Mouse (Mus musculus) kidney, postnatal 14 days (tissue): Measurements from ENCODE around the gene Stx2.

Experiments
- DNase-seq: peaks from one replicate; pipeline ENCODE4 v3.0.0; 2022; ENCODE audit warnings: mixed read lengths

Stx2 gene

DNA sequence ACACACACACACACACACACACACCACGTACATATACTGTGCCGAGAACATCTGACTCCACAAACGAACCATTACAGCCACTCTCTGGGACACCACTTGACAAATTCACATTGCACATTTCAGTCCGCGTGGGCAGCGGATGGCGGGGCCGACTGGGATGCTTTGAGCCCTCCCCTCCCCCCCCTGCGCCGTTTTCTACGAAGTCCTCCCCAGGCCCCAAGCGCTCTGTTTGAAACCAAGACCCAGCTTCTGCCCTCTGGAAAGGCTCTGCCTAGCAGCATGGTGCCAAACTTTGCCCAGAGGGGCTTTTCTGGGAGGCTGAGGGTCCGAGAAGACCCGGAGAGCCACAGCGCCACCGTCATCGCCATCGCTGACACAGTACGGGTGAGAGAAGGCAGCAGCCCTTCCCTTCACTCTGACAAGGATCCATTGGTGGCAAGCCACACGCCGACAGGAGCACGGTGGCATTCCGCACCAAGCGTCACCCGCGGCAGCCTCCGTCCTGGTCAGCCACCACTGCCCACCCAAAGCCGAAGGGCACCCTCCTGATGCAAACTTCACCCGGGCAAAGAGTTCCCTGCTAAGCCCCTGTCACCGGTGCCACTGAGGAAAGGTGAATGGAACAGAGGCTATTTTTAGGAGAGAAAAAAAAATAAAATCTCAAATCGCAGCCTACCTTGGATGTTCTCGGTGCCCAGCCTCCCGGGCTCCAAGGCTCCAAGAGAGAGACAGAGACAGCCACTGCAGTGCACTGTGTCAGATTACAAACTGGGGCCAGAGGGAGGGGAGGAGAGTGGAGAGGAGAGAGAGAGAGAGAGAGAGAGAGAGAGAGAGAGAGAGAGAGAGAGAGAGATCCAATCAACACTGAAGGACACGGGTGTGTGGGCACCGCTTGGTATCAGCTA lies 55.8 kb downstream of the Stx2 start:
- no peak for DNase-seq

DNA sequence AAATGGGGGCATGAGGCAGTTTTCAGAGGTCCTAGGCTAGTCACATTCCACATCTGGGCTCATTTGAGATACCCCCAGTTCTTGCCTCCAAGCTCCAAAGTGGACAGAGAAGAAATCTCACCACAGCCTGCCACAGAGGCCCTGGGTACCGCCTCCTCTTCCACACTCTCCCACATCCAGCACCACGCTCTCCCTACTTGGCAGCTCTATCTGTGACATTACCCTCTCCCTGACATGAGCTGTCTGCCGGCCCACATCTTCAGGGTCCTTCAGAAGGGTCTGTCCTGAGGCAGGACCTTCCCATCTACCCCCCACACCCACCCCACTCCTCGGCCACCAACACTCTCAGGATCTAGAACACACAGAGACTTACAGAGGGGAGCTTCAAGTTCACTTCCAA lies 56.9 kb downstream of the Stx2 start:
- DNase-seq = no peak

DNA sequence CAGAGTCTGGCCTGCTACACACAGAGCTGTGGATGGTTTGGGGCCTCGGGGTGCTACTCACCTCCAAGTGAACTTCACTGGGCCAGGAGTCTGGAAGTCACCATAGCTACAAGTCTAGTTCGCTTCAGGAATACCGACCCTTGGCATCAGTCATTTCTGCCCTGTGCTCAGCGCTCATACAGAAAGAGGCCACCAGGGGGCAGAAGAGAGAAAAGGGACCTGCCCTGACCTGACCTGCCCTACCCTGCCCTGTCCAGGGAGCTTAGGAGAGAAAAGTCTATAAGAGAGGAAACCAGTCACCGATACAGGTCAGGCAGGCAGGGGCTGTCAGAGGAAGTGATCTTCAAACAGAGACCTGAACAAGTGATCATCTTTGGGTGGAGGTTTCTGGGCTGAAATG lies 61.3 kb downstream of the Stx2 start:
- DNase-seq = no peak

DNA sequence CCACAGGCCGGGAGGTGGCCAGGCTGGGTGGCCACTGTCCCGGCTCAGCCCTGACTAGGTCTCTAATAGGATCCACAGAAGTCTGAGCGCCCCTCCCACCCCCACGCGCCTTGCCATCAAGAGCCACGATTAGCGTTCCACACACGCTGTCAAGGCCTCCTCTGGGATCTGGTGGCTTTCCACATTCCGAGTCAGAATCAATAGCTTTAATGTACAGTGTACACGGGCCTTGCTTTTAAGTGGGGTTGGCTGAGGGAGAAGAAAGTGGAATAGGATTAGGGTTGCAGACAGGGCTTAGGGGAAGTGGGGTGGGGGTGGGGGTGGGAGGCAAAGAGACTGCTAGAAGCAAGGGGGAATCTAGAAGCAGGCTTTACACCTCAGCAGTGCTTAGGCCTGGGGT lies 67.9 kb downstream of the Stx2 start:
- no peak for DNase-seq

DNA sequence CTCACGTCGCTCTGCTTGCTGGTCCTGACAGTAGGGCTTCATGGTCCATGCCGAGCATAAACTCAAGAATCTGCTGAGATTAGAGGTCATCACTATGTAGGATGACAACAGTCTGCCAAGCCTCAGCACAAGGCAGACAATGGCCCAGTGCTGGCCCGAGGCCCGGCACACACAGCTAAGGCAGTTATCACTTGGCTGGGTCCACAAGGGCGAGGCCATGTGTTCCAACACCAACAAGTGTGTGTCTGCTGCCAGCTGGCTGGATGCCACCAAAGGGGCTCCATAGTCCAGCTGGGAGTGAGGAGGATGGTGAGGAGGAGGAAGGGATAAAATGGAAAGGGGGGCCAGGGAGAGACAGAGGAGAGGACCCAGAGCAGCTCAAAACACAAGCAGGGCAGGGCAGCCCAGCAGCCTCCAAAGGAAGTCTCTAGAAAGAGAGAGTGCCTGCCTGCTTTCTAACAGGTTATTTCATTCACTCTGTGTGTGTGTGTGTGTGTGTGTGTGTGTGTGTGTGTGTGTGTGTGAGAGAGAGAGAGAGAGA lies 72.9 kb downstream of the Stx2 start:
- no peak for DNase-seq
